Mouse (Mus musculus) liver, embryonic 16.5 days (tissue): ENCODE results near the gene Prkar2a. TPM values are rescaled to one million over a fixed set of nuclear protein-coding genes. Genes with fewer than 3 reads are reported as not detected.

ENCODE experiments used
- ATAC-seq: fragments of 200-750 bp; cut with Nextera tagmentation; 2 replicates; pipeline ENCODE4 v1.8.0; 2017; ENCODE audit warnings: low read depth, mild to moderate bottlenecking, moderate number of reproducible peaks, moderate library complexity
- H3K27ac ChIP-seq: fragments of 300-500 bp; sonication (generic); 2 replicates; pipeline ENCODE4 v1.5.1; 2014; ENCODE audit warnings: mild to moderate bottlenecking, low read length
- H3K27me3 ChIP-seq: fragments of 300-500 bp; sonication (generic); 2 replicates; pipeline ENCODE4 v1.6.1; 2014; ENCODE audit warnings: low read depth, low read length, mixed read lengths; ENCODE audit not compliant: control insufficient read depth, insufficient read depth
- H3K36me3 ChIP-seq: fragments of 300-500 bp; sonication (generic); 2 replicates; pipeline ENCODE4 v1.6.1; 2014; ENCODE audit warnings: mild to moderate bottlenecking; ENCODE audit not compliant: control insufficient read depth, insufficient read depth
- H3K4me1 ChIP-seq: fragments of 300-500 bp; sonication (generic); 2 replicates; pipeline ENCODE4 v1.6.1; 2014; ENCODE audit warnings: low read depth, low read length, mixed read lengths; ENCODE audit not compliant: control insufficient read depth
- H3K4me2 ChIP-seq: fragments of 300-500 bp; sonication (generic); 2 replicates; pipeline ENCODE4 v1.6.1; 2014; ENCODE audit warnings: low read depth, low read length, mixed read lengths
- H3K4me3 ChIP-seq: fragments of 300-500 bp; sonication (generic); 2 replicates; pipeline ENCODE4 v1.5.1; 2014; ENCODE audit warnings: low read depth, mild to moderate bottlenecking, low read length
- H3K9ac ChIP-seq: fragments of 300-500 bp; sonication (generic); 2 replicates; pipeline ENCODE4 v1.6.1; 2014; ENCODE audit warnings: low read depth, low read length
- H3K9me3 ChIP-seq: fragments of 300-500 bp; sonication (generic); replicated peaks from 2 replicates; pipeline ENCODE4 v1.6.1; 2016; ENCODE audit warnings: low read length; ENCODE audit not compliant: control insufficient read depth
- WGBS: fragments of 180-500 bp; shearing (Covaris S2); extraction: QIAGEN DNeasy Blood & Tissue Kit; methylation state at CpG from one replicate; pipeline ENCODE4 v1.1.7; 2014; ENCODE audit not compliant: insufficient replicate concordance; 5-methylcytosine and 5-hydroxymethylcytosine counted together
- polyA plus RNA-seq: library from polyadenylated mRNA; unstranded; fragments of >200 nt; fragmentation: Nextera tagmentation; extraction: Ambion mirVana; gene quantifications from 2 replicates; pipeline ENCODE4 v1.2.1, GENCODE M21; 2015

Gene Prkar2a
- polyA plus RNA-seq, 1 experiment from 2014 or later = 8.8 TPM

GRCm38 (mm10) chr9:108792307-108792706, 103.2 kb downstream of the Prkar2a start:
- Histone ChIP-seq H3K9ac (peak overlapping the region; percentile 29), H3K27ac (0 out of 2 replicates have a peak overlapping the region, but pooled peaks have one; percentile 10), H3K9me3 (no peaks in the 10 kb centered on the region), H3K4me3 (no peak overlapping the region), H3K4me1 (peaks cover 67% of the 10 kb centered on the region), H3K36me3 (peaks cover 7% of the 10 kb centered on the region), H3K27me3 (no peaks in the 10 kb centered on the region), H3K4me2 (0 out of 2 replicates have a peak overlapping the region, but pooled peaks have one; percentile 11)
- WGBS = 9% methylated on average over 1 of the region's 1 CpGs
- peak; percentile 12; the same call in 1 of the 2 replicates for ATAC-seq

- H3K36me3 ChIP-seq = peaks cover 11% of the 10 kb centered on the region
- H3K27me3 ChIP-seq = no peaks in the 10 kb centered on the region
- no peak overlapping the region for H3K4me3 ChIP-seq
- H3K9ac ChIP-seq = peak overlapping the region; percentile 29
- 0 out of 2 replicates have a peak overlapping the region, but pooled peaks have one; percentile 11 for H3K4me2 ChIP-seq
- H3K9me3 ChIP-seq = no peaks in the 10 kb centered on the region
- WGBS = 31% methylated on average over 3 of the region's 3 CpGs
- H3K4me1 ChIP-seq = peaks cover 70% of the 10 kb centered on the region
- peak overlapping the region; percentile 10 for H3K27ac ChIP-seq
- ATAC-seq = no peak
Observed at GRCm38 (mm10) chr9:108792730-108793129, 103.6 kb downstream of the Prkar2a start.

- Histone ChIP-seq H3K27me3 (no peaks in the 10 kb centered on the region), H3K9ac (peak overlapping the region; percentile 22; the same call in 1 of the 2 replicates), H3K4me3 (peak overlapping the region; percentile 60), H3K4me2 (peak overlapping the region; percentile 73), H3K9me3 (no peaks in the 10 kb centered on the region), H3K36me3 (peaks cover 30% of the 10 kb centered on the region), H3K27ac (peak overlapping the region; percentile 89), H3K4me1 (peaks cover 61% of the 10 kb centered on the region)
- peak; percentile 33 for ATAC-seq
- 33% methylated on average over 2 of the region's 2 CpGs for WGBS
Observed at GRCm38 (mm10) chr9:108795281-108795680, 106.2 kb downstream of the Prkar2a start.

- H3K36me3 ChIP-seq = peaks cover 30% of the 10 kb centered on the region
- no peaks in the 10 kb centered on the region for H3K27me3 ChIP-seq
- 30% methylated on average over 11 of the region's 11 CpGs for WGBS
- peaks cover 59% of the 10 kb centered on the region for H3K4me1 ChIP-seq
- no peaks in the 10 kb centered on the region for H3K9me3 ChIP-seq
- peak overlapping the region; percentile 89 for H3K27ac ChIP-seq
- H3K4me3 ChIP-seq = peak overlapping the region; percentile 60
- H3K9ac ChIP-seq = peak overlapping the region; percentile 64
- H3K4me2 ChIP-seq = peak overlapping the region; percentile 73
- peak; percentile 97 for ATAC-seq
Observed at GRCm38 (mm10) chr9:108795762-108796161, 106.6 kb downstream of the Prkar2a start.

GRCm38 (mm10) chr9:108796351-108796981, 107.4 kb downstream of the Prkar2a start:
- ATAC-seq = peak; percentile 15; the same call in 1 of the 2 replicates
- peak overlapping the region; percentile 64 for H3K9ac ChIP-seq
- no peaks in the 10 kb centered on the region for H3K27me3 ChIP-seq
- H3K4me2 ChIP-seq = peak overlapping the region; percentile 73
- no peaks in the 10 kb centered on the region for H3K9me3 ChIP-seq
- H3K27ac ChIP-seq = peak overlapping the region; percentile 89
- peak overlapping the region; percentile 60 for H3K4me3 ChIP-seq
- WGBS = 75% methylated on average over 4 of the region's 4 CpGs
- H3K36me3 ChIP-seq = peaks cover 35% of the 10 kb centered on the region
- peaks cover 54% of the 10 kb centered on the region for H3K4me1 ChIP-seq

- no peaks in the 10 kb centered on the region for H3K9me3 ChIP-seq
- no peaks in the 10 kb centered on the region for H3K27me3 ChIP-seq
- peaks cover 43% of the 10 kb centered on the region for H3K36me3 ChIP-seq
- peak overlapping the region; percentile 4; the same call in 1 of the 2 replicates for H3K4me2 ChIP-seq
- H3K9ac ChIP-seq = no peak overlapping the region
- H3K4me1 ChIP-seq = peaks cover 48% of the 10 kb centered on the region
- no peak for ATAC-seq
- H3K27ac ChIP-seq = peak overlapping the region; percentile 89; the same call in 1 of the 2 replicates
- H3K4me3 ChIP-seq = peak overlapping the region; percentile 60; the same call in 1 of the 2 replicates
- 86% methylated on average over 7 of the region's 7 CpGs for WGBS
Observed at GRCm38 (mm10) chr9:108797477-108797876, 108.4 kb downstream of the Prkar2a start.

GRCm38 (mm10) chr9:108798508-108799075, 109.5 kb downstream of the Prkar2a start:
- no peak overlapping the region for H3K4me3 ChIP-seq
- no peaks in the 10 kb centered on the region for H3K9me3 ChIP-seq
- 73% methylated on average over 5 of the region's 5 CpGs for WGBS
- no peaks in the 10 kb centered on the region for H3K27me3 ChIP-seq
- peaks cover 48% of the 10 kb centered on the region for H3K36me3 ChIP-seq
- H3K4me1 ChIP-seq = peaks cover 37% of the 10 kb centered on the region
- H3K27ac ChIP-seq = peak overlapping the region; percentile 14; the same call in 1 of the 2 replicates
- no peak overlapping the region for H3K4me2 ChIP-seq
- no peak overlapping the region for H3K9ac ChIP-seq
- no peak for ATAC-seq

GRCm38 (mm10) chr9:108799564-108799963, 110.5 kb downstream of the Prkar2a start:
- Histone ChIP-seq H3K9ac (no peak overlapping the region), H3K27ac (no peak overlapping the region), H3K27me3 (no peaks in the 10 kb centered on the region), H3K36me3 (peaks cover 57% of the 10 kb centered on the region), H3K4me3 (no peak overlapping the region), H3K4me1 (peaks cover 30% of the 10 kb centered on the region), H3K9me3 (no peaks in the 10 kb centered on the region), H3K4me2 (no peak overlapping the region)
- 79% methylated on average over 3 of the region's 3 CpGs for WGBS
- ATAC-seq = no peak
